In the genomic region with DNA sequence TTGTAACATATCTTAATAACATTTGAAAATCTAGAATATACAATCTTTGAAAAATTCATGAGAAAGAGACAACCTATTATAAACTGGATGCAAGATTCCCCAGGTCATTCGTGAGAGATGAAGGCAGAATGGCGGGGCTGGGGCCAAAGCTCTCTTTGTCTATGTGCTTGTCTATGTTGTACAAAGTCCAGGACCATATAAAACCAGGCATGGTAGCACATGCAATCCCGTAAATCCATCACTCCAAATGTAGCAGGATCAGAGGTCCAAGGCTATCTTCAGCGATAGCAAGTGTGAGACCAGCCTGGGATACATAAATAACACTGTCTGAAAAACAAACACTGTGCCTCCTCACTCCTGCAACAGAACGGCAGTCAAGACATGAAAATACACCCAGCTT, we compare ENCODE assay signal across 20 mouse cellular contexts.
"Had no signal": no experiment of that assay in that cellular context is flagged by ENCODE, and none has a peak within 500 bp of the region (broad histone marks: within the 10 kb centered on the region; RNA-seq: fewer than 3 reads in every experiment).

No protein-coding gene starts in this region.

- H3K27ac ChIP-seq: liver, embryonic 14.5 days; midbrain, embryonic 10.5 days; midbrain, embryonic 13.5 days; neural tube, embryonic 13.5 days; neural tube, embryonic 15.5 days; stomach, embryonic 15.5 days; stomach, postnatal 0 days had no signal

- H3K9me3 ChIP-seq: midbrain, embryonic 10.5 days; midbrain, embryonic 13.5 days; neural tube, embryonic 13.5 days; neural tube, embryonic 15.5 days; stomach, embryonic 15.5 days had no signal

- H3K4me2 ChIP-seq: lung, embryonic 14.5 days; midbrain, embryonic 13.5 days; neural tube, embryonic 13.5 days; neural tube, embryonic 15.5 days; stomach, embryonic 15.5 days had no signal

- H3K36me3 ChIP-seq: midbrain, embryonic 10.5 days; midbrain, embryonic 13.5 days; neural tube, embryonic 13.5 days; neural tube, embryonic 15.5 days; stomach, embryonic 15.5 days had no signal

- H3K27me3 ChIP-seq: midbrain, embryonic 13.5 days; neural tube, embryonic 13.5 days; neural tube, embryonic 15.5 days; stomach, embryonic 15.5 days had no signal

- H3K9ac ChIP-seq: liver, embryonic 14.5 days; lung, embryonic 14.5 days; midbrain, embryonic 13.5 days; neural tube, embryonic 13.5 days; neural tube, embryonic 15.5 days; stomach, embryonic 15.5 days had no signal

- DNase-seq: lung, adult 18-20 months; lung, embryonic 14.5 days; lung, postnatal 10 days; lung, postnatal 4 days; retina, postnatal 1 day; right cerebral cortex, adult 18-20 months; right cerebral cortex, postnatal 25 days; right cerebral cortex, postnatal 4 days; spleen, adult 18-20 months; thymus, adult 2 months; thymus, postnatal 36 days had no signal

- H3K4me3 ChIP-seq: midbrain, embryonic 10.5 days; midbrain, embryonic 13.5 days; myocyte; neural tube, embryonic 13.5 days; neural tube, embryonic 15.5 days; stomach, embryonic 15.5 days had no signal

- ATAC-seq: midbrain, embryonic 13.5 days; midbrain, embryonic 16.5 days had no signal

- H3K4me1 ChIP-seq: midbrain, embryonic 10.5 days; midbrain, embryonic 13.5 days; neural tube, embryonic 13.5 days; neural tube, embryonic 15.5 days; stomach, embryonic 15.5 days had no signal
